Mouse (Mus musculus) gastrocnemius, postnatal 25 days (tissue): Measurements from ENCODE around the gene Dvl3. TPM values are rescaled to one million over a fixed set of nuclear protein-coding genes. Genes with fewer than 3 reads are reported as not detected.
A peak's percentile ranks its signal among the peaks of the same experiment; 100 is the strongest.

Source experiments
- DNase-seq: peaks from one replicate; pipeline ENCODE4 v3.0.0; 2022
- total RNA-seq, 2 experiments: library from RNA; stranded (reverse); gene quantifications; 1 replicate in 1 of 2; 2 replicates in 1 of 2; pipeline ENCODE4 v1.2.3; 2021

Dvl3 gene
- total RNA-seq, 2 experiments from 2014 or later: 26.4 to 29.1 TPM

GRCm38 (mm10) chr16:20497980-20498676 is 18.7 kb upstream of the Dvl3 start:
- no peak for DNase-seq

GRCm38 (mm10) chr16:20498677-20499475 is 17.9 kb upstream of the Dvl3 start, which contains the start of gene Eif2b5:
TSS of gene Eif2b5 (plus strand) at chr16:20498817.
- peak; percentile 93 for DNase-seq

GRCm38 (mm10) chr16:20506000-20506399 is 10.8 kb upstream of the Dvl3 start:
- DNase-seq: no peak

- DNase-seq: no peak
Observed at GRCm38 (mm10) chr16:20509349-20509748, 7.4 kb upstream of the Dvl3 start.

- no peak for DNase-seq
Observed at GRCm38 (mm10) chr16:20511277-20511847, 5.4 kb upstream of the Dvl3 start.

GRCm38 (mm10) chr16:20516032-20516431 is 750 bp upstream of the Dvl3 start:
- DNase-seq: no peak

- peak; percentile 41 for DNase-seq
Observed at GRCm38 (mm10) chr16:20517216-20517615, 434 bp downstream of the Dvl3 start.

GRCm38 (mm10) chr16:20517701-20518374 is 1.1 kb downstream of the Dvl3 start:
- no peak for DNase-seq

GRCm38 (mm10) chr16:20523886-20524285 is 7.1 kb downstream of the Dvl3 start:
- DNase-seq: no peak

- DNase-seq: no peak
Observed at GRCm38 (mm10) chr16:20528779-20529178, 12.0 kb downstream of the Dvl3 start.

- DNase-seq: no peak
Observed at GRCm38 (mm10) chr16:20529375-20529774, 12.6 kb downstream of the Dvl3 start.

- no peak for DNase-seq
Observed at GRCm38 (mm10) chr16:20530941-20531340, 14.2 kb downstream of the Dvl3 start.

- no peak for DNase-seq
Observed at GRCm38 (mm10) chr16:20534617-20535295, 18.0 kb downstream of the Dvl3 start.

- DNase-seq: peak; percentile 96
Observed at GRCm38 (mm10) chr16:20535296-20536080, 18.7 kb downstream of the Dvl3 start, which contains the start of gene Ap2m1. TSS of gene Ap2m1 (plus strand) at chr16:20535478.

- DNase-seq: no peak
Observed at GRCm38 (mm10) chr16:20536081-20536665, 19.4 kb downstream of the Dvl3 start.

GRCm38 (mm10) chr16:20537071-20537471 is 20.3 kb downstream of the Dvl3 start:
- no peak for DNase-seq

- no peak for DNase-seq
Observed at GRCm38 (mm10) chr16:20537601-20538320, 21.0 kb downstream of the Dvl3 start.

- DNase-seq: no peak
Observed at GRCm38 (mm10) chr16:20539649-20540048, 22.9 kb downstream of the Dvl3 start.

- no peak for DNase-seq
Observed at GRCm38 (mm10) chr16:20540438-20540837, 23.7 kb downstream of the Dvl3 start.

GRCm38 (mm10) chr16:20545696-20546095 is 28.9 kb downstream of the Dvl3 start:
- DNase-seq: no peak
